Mouse (Mus musculus): ENCODE results near the gene Ostm1.

Ostm1 gene

DNA sequence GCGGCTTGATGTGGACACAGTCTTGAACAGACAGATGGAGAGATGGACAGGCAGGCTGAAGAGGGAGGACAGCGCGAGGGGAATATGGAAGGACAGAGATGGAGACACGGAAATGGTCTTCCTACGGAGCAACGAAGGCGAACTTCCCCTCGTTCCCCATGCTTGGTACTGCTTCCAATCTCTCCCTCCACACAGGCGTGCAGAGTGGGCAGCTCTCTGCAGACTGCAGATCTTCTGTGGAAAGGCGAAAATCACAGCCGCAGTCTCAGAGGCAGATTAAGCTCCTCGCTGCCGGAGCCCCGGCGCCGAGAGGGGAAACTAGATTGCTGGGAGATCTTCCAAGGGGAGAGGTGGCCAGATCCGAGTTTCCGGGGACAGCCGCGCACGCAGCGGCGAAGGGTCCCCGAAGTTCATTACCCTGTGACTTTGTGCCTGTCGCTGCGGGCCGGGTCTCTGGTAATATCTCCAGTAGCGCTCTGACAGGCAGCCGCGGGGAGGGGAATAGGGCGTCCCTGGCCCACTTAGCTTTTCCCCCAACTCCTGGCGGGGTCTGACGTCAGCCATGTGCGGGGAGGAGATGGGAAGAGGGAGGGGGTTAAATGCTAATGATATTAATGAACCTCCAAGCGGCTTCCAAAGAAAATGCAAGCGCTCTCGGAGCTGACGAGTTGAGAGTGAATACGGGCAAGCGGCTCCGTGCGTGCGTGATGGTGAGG, at the start of gene Ostm1, which contains the start of gene Nr2e1:
Gene Ostm1, plus strand, starts transcription at position 666 of the 716 bp plus-strand sequence.
Gene Nr2e1, minus strand, starts transcription at position 476 of the 716 bp plus-strand sequence.
- DNase-seq: no peak

DNA sequence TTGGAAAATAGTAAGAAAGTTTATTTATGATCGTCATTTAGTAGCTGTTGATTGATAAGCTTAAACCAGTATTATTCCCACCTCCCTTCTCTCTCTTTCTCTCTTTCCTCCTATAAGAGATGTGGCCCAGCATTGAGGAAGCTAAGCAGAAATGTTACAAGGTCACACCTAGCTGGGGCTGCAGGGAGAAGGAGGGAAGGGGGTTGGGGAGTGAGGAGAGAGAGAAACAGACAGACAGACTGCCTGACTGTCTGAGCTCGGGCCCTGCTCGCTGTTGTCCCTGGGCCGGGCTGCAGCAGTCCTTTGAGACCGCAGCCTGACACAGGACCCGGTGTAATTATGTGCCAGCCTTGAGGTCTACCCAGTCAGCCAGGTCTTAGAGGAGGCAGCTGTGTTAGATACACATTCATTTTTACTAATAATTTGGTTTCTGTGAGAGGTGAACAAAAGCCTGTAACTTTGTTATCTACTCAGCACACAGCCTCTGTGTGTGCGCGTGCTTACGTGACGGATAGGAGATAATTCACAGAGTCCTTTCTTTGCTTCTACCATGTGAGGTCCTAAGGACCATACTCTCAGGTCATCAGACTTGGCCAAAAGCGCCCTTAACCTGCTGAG, 49.7 kb upstream of the Ostm1 start:
- no peak for DNase-seq

DNA sequence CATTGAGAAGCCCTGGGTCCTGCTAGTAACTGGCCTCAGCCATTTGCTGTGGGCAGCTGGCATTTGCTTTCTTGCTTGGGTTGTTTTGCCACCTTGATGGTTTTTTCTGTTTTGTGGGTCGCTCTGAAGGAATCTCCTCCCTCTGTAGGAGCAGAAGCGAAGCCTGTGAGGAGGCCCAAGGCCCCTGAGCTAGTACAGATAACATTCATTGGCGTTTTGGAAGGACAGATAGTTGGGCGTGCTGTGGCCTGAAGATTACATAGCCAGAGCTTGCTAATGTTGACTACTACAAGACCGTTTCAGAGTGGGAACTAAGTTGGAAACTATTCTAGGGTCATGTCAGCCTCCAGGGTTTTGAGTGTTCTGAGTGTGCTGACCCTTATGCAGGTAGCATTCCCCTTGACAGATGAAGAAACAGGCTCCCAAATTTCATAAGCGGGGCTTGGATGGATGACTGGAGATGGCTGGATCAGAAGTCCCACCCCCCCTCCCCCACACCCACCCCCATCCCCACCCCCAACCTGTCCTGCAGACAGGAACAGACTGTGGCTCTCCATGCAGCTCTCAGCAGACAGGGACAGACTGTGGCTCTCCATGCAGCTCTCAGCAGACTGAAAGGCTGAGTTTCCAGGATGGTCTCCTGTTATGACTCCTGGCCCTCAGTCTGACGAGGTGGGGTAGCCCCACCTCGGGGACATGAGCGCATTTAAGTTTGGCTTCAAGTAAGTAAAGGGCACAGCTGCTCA, 45.9 kb upstream of the Ostm1 start:
- no peak for DNase-seq

DNA sequence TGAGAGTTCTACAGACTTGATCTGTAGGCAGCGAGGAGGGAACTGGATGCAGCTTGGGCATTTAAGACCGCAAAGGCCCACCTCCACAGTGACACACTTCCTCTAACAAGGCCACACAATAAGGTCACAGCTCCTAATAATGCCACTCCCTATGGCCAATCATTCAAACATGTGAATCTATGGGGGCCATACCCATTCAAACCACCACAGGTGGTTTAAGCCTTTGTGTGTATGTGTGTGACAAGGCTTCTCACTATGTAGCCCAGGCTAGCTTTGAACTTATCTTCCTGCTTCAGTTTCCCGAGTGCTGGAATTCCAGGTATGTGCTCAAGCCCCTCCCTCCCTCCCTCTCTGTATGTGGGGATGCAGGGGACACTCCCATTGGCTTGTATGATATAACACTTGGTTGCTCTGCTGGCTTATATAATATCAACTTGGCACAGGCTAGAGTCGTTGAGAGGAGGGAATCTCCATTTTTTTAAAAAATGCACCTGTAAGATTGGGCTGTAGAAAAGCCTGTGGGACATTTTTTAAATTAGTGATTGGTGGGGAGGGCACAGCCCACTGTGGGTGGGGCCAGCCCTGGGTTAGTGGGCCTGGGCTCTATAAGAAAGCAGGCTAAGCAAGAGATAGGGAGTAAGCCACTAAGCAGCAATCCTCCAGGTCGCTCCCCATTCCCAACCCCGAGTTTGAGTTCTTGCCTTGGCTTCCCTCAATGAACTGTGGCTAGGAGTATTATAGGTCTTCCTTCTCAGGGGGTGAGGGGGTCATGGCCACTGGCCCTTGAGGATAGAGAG, 37.7 kb upstream of the Ostm1 start:
- no peak for DNase-seq

DNA sequence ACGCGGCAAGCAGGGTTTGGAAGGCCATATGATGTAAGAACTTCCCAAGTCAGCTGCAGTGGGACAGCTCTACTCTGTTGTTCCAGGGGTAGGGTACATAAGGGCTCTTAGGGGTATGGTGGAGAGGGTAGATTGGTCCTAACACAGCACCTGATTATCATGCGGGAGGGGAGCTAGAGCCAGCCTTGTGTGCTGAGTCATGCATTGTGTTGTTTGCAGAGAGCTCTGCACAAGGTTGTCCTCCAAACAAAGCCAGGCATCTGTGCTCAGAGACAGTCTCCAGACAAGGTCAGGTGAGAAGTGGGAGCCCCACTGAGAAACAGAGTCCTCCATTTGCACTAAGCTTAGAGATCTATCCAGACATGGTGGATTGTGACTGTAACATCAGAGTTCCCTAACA, 37.1 kb upstream of the Ostm1 start:
- DNase-seq: no peak

DNA sequence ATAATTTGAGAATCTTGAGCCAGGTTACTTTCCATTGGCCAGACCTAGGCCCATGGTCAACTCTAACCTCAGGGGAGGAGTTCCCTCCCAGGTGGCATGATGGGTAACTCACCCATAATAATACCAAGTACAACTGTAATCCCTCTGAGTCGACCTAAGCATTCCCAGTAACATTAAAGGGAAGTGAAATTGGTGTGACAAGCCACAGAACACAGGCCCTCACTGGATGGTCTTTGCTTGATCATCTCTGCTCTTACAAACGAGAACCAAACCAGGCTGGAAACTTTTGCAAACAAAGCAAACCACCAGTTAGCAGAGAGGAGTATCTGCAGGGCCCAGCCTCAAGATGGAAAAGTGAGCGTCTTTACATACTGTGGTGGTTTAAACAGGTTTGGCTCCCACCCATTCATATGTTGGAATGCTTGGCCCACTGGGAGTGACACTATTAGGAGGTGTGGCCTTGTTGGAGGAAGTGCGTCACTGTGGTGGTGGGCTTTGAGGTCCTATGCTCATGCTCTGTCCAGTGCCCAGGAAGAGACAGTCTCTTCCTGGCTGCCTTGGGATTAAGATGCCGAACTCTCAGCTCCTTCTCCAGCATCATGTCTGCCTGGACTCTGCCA, 23.9 kb upstream of the Ostm1 start:
- DNase-seq: no peak

DNA sequence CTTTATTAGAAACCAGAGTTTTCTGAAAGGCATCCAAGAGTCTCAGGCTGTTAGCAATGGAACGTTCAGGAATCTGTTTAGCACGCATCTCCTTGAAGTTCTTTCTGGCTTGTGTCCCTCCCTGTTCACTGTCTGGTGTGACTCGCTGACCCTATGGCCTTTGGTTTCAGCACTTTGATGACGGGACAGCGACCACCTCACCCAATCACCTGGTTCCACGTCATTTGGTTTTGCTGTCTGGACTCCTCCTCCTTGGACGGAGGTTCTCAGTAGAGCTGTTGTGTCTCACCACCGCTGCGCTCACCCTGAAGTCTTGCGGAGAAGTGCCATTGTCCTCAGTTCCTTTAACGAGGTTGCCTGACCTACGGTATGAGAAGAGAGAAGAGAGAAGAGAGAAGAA, 21.4 kb upstream of the Ostm1 start:
- no peak for DNase-seq

DNA sequence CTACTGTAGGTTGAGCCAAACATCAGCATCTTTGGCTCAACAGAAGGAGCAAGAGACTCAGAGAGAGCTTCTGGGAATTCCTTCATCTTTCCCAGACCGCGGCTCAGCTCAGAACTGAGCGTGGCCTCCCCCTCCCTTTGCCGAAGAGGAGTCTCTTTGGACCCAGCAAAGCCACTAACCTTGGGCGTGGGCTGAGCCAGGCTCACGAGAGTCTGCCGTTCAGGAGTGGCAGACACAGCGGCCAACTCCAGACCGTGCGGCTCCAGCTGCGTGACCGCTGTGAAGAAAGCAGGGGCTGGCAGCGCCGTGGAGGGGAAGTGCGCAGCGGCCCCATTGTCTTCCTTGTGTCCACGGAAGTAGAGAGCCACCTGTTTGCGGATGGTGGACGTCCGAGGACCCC, 11.1 kb upstream of the Ostm1 start:
- DNase-seq: no peak

DNA sequence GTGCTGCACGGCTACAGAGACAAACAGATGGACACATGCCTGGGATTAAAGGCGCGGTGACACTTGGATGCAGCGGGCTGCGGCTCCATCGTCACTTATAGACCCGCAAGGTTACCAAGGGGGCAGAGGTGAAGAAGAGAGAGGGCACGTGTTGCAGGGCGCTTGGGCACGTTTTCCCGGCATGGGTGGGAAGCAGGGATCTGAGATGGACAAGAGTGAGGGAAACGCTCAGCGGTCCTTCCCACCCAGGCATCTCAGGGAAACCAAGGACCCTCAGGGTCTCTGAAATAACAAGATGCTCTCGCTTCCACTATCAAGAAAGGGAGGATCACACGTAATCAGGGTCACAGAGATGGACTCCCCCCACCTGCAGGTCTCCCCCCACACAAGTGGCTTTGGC, 10.7 kb upstream of the Ostm1 start:
- no peak for DNase-seq

DNA sequence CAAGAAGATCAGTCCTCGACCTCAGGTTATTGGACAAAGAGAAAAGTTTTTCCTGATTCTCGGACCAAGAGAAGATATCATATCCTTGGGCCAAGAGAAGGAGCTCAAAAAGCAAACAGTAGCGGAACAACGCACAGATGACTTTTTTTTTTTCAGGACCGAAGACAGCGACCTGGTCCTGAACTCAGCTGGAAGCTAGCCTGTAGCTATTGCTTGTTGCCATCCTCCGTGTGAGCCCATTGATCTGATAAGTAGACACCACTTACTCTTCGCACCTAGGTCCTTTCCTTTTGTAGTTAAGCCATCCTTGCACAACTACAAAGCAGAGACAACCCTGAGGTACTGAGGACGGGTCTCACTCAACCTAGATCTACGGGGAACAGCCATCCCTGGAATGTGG, 9.0 kb upstream of the Ostm1 start:
- DNase-seq: no peak

DNA sequence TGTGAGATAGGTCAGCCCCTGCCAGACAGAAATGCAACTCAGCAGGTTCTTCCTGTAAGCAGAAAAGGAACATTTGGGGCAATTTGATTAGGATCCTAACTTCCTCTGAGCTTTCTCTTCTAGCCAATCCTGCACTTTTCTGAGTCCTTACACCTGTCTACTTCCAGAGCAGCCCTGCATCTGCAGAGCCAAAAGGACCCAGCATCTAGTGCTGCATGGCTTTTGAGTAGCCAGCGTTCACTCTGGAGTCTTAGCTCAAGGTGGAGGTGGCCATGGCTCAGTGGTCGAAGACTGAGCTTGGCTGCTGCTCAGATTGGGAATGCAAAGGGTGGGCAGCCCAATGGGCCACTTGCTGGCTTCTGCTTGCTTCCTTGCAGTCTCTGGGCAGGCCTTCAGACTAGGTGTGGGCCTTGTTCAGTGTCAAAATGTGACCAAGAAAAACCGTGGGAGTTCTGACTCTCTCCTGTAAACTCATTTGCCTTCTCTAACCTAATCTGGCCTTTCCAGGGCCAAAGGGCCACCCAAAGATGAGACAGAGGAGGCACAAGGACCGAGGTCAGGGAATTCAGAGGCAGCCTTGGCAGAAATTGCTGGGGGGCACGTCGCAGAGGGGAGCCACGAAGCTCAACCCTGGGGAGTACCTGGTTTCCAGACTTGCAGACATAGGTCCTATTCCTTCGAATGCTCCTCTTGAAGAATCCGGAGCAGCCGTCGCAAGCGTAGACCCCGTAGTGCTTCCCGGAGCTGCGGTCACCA, 5.9 kb upstream of the Ostm1 start:
- no peak for DNase-seq

DNA sequence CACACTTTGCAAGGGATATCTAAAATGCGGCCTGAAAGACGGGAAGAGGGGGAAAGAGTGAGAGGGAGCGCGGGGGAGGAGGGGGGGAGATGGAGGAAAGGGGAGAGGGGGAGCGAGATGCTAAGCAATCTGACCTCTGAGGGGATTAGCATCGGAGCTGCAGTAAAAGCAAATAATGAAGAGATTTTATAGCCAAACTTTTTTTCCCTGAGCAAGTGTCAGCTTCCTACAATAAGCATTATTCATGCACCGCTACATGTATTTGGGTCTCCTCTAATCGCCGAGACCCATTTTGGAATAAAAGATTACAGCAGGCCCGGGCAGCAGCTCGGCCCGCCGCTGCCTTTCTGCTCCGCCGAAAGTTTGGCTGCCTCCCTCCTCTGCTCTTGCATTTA, 5.3 kb upstream of the Ostm1 start:
- DNase-seq: no peak

DNA sequence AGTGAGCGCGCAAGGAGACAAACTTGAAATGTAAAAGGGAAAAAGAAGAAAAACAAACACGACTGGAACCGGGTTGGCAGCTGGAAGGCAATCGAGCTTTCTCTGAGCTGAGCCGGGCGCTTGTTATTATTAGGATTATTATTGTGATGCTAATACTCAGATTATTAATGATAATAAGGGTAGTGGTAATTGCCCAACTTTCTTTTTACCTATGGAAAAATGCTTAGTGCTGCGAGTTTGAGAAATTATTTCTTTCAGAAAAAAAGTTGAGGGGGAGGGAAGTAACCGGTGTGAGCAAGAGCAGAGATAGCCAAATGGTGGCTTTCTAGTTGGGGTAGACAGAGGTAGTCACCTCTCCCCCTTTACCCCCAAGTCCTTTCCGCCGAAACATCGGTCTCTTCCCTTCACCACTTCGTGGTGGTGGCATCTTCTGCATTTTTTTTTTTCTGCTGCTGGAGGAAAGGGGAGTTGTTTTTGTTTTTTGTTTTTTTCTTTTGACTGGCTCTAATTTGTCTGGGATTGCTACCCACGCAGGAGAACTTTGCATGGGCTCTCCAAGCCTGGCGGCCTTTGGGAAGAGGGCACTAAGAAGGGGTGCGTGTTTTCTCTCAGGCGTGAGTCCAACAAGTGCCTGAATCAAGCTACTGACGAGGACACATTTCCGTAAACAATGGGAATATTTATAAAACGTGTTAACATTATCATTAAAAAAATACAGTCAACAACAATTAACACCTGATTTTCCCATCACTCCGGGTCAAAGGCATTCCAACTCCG, 4.7 kb upstream of the Ostm1 start:
- DNase-seq: no peak

DNA sequence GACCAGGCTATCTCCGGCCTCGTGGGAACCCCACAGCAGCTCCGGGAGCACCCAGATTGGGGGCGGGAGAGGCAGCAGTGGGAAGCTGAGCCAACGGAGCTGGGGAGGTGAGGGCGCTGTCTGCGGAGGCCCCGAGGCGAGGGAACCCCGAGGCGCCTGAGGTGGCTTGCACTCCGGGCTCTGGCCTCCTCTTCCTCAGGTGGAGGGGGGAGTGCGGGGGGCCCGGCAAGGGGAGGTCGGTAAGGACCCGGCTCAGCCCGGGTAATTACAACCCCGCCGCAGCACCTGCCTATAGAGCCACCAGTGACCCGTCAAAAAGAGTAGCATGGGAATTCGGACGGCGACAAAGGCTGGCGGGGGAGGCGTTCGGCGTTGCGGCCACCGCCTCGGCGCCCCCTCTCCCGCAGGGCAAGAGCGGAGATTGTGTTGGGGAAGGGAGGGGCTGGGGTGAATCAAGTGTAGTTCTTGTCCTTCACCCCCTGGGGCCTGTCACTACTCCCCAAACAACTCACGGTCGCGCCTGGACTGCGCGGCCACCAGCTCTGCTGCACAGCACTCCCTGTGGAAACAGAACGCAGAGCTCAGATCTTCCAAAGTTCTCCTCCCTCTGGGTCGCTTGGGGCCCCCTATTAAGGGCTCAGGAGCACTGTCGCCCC, 4.0 kb upstream of the Ostm1 start:
- DNase-seq: no peak

DNA sequence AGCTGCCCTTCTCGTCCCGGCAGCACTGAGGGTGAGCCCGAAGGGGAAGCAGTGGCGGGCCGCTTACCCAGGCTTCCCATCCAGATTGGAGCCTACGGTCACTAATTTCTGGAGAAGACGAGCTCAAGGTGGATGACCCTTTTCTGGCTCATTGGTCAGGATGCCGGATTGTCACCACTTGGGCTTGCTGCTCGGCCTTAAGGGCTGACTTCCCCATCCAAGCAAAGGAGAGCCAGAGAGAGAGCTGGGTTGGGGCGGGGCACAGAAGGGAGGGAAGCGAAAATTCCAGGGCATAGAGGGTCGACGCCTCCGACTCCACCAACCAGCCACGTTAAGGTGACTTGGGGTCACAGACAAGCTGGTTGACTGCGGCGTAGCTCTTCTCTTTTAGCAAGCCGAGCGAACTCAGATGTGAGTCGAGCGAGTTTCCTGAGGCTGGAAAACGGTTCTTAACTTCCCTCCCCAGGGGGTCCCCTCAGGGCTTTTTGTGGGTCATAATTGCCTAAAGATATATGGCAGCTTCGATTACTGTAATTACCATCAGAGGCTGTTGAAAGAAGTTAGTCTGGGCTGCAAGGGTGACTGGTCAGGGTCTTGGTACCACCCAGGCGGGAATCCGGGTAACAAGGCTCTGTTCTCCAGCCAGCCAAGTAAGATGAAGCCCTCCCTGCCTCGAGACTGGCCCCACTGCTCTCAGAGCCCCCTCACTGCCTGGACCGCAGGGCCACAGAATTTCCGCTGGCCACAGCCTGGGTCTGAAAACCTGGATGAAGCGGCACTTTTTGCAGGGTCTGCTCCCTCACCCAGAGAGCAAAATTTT, 3.3 kb upstream of the Ostm1 start:
- no peak for DNase-seq

DNA sequence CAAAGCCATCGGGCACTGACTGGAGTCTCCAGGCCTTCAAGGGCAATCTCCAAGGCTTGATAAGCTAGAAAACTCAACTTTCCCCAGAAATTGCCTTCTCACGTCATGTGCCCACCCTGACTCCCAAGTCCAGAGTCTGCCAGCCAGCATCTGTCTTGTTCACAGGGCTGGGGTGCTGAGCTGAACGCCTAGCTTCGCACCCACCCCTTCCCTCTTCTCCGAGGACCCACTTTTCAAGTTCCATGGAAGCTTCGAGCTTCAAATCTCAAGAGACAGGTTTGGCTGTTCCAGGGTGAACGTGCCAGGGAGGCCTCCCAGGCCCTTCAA, 2.7 kb upstream of the Ostm1 start:
- no peak for DNase-seq

DNA sequence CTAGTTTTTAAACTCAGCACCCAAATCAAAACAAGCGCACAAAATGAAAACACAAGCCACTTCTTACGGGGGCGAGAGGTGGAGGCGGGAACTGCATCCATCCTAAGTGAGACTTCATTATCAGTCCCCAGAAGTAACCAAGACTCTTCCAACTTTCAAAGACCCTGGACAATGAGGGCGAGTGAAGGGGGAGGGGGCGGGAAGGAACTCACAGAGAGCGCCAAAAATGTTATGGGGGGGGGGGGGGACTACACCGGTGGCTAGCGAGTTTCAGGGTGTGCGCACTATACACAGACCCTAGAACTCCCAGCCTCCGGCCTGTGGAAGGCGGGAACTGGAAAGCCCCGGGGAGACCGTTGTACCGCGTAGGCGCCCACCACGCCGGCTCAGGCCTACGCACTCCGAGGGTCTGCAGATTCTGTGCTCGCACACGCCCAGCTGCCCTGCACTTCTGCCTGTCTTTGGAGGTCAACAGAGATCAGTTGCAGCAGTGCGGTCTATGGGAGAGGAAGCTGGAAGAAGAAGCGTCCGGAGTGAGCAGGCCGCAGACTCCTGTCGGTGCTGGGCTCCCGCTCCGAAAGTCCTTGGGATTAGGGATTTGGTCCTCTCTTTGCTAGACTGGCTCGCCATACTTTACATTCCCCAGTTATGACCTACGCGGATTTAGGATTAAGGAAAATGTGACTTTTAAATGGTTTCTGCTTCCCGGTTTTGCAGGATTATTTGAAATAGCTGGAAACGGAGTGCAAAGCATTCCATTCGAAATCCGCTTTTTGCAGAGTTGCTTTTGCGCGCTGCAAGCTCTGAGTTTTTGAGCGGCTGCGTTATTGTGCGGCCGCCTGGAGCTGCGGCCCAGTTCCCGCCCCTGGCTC, 1.7 kb upstream of the Ostm1 start:
- DNase-seq: no peak

DNA sequence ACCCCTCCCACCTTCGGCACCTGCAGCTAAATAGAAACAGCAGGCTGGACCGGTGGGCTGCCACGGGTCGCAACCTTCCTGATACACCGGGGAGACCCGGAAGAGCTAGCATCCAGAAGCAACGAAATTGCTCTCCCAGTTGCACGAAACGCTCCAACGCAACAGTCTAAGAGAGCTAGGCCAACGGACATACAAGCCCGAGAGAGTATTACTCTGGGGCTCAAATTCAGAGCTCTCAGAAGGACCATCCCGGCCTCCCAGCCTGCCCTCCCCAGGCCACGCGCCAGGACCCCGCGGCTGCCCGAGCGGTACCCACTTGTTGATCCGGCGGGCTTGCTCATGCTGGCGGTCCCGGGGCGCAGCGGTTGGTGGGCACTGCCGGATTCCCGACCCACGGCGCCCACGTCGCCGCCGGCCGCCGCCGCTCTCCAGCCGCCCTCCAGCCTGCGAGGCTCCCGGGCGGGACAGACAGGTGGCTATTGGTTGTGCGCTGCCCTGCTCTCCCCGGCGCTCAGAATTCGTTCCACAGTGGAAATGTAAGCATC, 984 bp upstream of the Ostm1 start:
- DNase-seq: no peak

Data from thymus, postnatal 14 days (tissue).